Mouse (Mus musculus): ENCODE results near the gene Lmcd1. TPM values are rescaled to one million over a fixed set of nuclear protein-coding genes. Genes with fewer than 3 reads are reported as not detected.

The Lmcd1 gene
- polyA plus RNA-seq, 1 experiment from 2014 or later = 17.9 TPM

DNA sequence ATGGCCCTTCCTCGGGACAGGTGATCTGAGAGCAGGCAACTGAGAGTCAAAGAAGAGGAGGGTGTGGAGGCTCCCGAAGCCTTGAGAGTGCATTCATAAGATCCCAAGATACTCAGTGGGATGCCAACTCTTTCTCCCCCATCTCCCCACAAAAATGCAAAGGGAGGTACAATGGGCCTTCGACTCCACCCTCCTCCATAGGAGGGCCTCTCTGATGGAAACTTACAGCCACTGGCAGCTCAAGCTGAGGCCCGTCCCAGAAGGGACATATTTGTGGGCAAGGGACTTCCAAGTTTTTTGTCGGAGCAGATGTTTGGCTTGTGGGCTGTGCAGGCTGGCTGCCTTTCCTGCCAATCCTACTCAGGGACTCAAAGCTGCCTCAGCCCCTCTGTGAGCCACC lies 47.1 kb downstream of the Lmcd1 start:
- no peaks in the 10 kb centered on the region for H3K4me1 ChIP-seq (replicated peaks; ENCODE audit: control insufficient read depth, insufficient read depth, low read length)
- H3K27me3 ChIP-seq (replicated peaks; ENCODE audit: control insufficient read depth, insufficient read depth, low read length) = no peaks in the 10 kb centered on the region
- H3K4me3 ChIP-seq (ENCODE audit: low read depth, low read length) = no peak overlapping the region
- no peak overlapping the region for H3K9ac ChIP-seq (ENCODE audit: low read length)
- 47% methylated on average over 5 of the region's 5 CpGs for WGBS
- DNase-seq (ENCODE audit: low spot score) (no peak), ATAC-seq (replicated peaks; ENCODE audit: low FRiP score, low TSS enrichment, low read depth) (no peak)
- no peaks in the 10 kb centered on the region for H3K36me3 ChIP-seq (ENCODE audit: control insufficient read depth, insufficient read depth, low read length)
- no peaks in the 10 kb centered on the region for H3K9me3 ChIP-seq (ENCODE audit: control insufficient read depth, low read length)
- no peak overlapping the region for H3K4me2 ChIP-seq (ENCODE audit: low read length)
- no peak overlapping the region for H3K27ac ChIP-seq (ENCODE audit: low read depth)

DNA sequence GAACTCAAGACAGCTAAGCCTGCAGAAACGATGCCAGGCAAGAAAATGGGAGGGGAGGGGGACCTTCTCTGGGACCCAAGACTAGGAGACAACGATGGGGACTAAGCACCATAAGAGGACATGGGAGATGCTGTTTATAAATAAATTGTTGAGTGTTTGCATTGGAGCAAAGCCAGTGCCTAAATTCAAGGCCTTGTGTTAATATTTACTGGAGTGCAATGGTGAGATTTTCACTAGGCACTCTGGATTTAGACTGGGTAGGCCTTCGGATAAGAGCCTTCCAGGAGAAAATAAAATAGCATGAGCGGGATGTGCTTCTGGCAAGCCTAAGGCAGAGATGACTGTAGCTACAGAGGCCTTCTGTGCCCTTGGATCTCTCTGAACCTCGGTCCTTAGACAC lies 49.4 kb downstream of the Lmcd1 start:
- DNase-seq (ENCODE audit: low spot score) (no peak), ATAC-seq (replicated peaks; ENCODE audit: low FRiP score, low TSS enrichment, low read depth) (no peak)
- Histone ChIP-seq H3K4me3 (ENCODE audit: low read depth, low read length) (no peak overlapping the region), H3K27me3 (replicated peaks; ENCODE audit: control insufficient read depth, insufficient read depth, low read length) (no peaks in the 10 kb centered on the region), H3K36me3 (ENCODE audit: control insufficient read depth, insufficient read depth, low read length) (no peaks in the 10 kb centered on the region), H3K4me2 (ENCODE audit: low read length) (no peak overlapping the region), H3K9me3 (ENCODE audit: control insufficient read depth, low read length) (no peaks in the 10 kb centered on the region), H3K27ac (ENCODE audit: low read depth) (no peak overlapping the region), H3K4me1 (replicated peaks; ENCODE audit: control insufficient read depth, insufficient read depth, low read length) (no peaks in the 10 kb centered on the region), H3K9ac (ENCODE audit: low read length) (no peak overlapping the region)
- WGBS = 80% methylated on average over 5 of the region's 5 CpGs

- 84% methylated on average over 3 of the region's 3 CpGs for WGBS
These were observed 51.7 kb downstream of the Lmcd1 start for GRCm38 (mm10) chr6:112325213-112325612.

GRCm38 (mm10) chr6:112327793-112328192 lies 54.2 kb downstream of the Lmcd1 start:
- H3K4me3 ChIP-seq (ENCODE audit: low read depth, low read length) = no peak overlapping the region
- no peaks in the 10 kb centered on the region for H3K4me1 ChIP-seq (replicated peaks; ENCODE audit: control insufficient read depth, insufficient read depth, low read length)
- H3K9me3 ChIP-seq (ENCODE audit: control insufficient read depth, low read length) = no peaks in the 10 kb centered on the region
- H3K4me2 ChIP-seq (ENCODE audit: low read length) = no peak overlapping the region
- no peaks in the 10 kb centered on the region for H3K36me3 ChIP-seq (ENCODE audit: control insufficient read depth, insufficient read depth, low read length)
- no peak for DNase-seq (ENCODE audit: low spot score)
- no peak overlapping the region for H3K9ac ChIP-seq (ENCODE audit: low read length)
- no peaks in the 10 kb centered on the region for H3K27me3 ChIP-seq (replicated peaks; ENCODE audit: control insufficient read depth, insufficient read depth, low read length)
- no peak overlapping the region for H3K27ac ChIP-seq (ENCODE audit: low read depth)
- 71% methylated on average over 5 of the region's 5 CpGs for WGBS
- no peak for ATAC-seq (replicated peaks; ENCODE audit: low FRiP score, low TSS enrichment, low read depth)

More at GRCm38 (mm10) chr6:112325213-112325612, 51.7 kb downstream of the Lmcd1 start:
- Histone ChIP-seq H3K4me2 (ENCODE audit: low read length) (no peak overlapping the region), H3K4me1 (replicated peaks; ENCODE audit: control insufficient read depth, insufficient read depth, low read length) (no peaks in the 10 kb centered on the region), H3K36me3 (ENCODE audit: control insufficient read depth, insufficient read depth, low read length) (no peaks in the 10 kb centered on the region), H3K9ac (ENCODE audit: low read length) (no peak overlapping the region), H3K27ac (ENCODE audit: low read depth) (no peak overlapping the region), H3K27me3 (replicated peaks; ENCODE audit: control insufficient read depth, insufficient read depth, low read length) (no peaks in the 10 kb centered on the region), H3K9me3 (ENCODE audit: control insufficient read depth, low read length) (no peaks in the 10 kb centered on the region), H3K4me3 (ENCODE audit: low read depth, low read length) (no peak overlapping the region)
- no peak for DNase-seq (ENCODE audit: low spot score)
- no peak for ATAC-seq (replicated peaks; ENCODE audit: low FRiP score, low TSS enrichment, low read depth)

DNA sequence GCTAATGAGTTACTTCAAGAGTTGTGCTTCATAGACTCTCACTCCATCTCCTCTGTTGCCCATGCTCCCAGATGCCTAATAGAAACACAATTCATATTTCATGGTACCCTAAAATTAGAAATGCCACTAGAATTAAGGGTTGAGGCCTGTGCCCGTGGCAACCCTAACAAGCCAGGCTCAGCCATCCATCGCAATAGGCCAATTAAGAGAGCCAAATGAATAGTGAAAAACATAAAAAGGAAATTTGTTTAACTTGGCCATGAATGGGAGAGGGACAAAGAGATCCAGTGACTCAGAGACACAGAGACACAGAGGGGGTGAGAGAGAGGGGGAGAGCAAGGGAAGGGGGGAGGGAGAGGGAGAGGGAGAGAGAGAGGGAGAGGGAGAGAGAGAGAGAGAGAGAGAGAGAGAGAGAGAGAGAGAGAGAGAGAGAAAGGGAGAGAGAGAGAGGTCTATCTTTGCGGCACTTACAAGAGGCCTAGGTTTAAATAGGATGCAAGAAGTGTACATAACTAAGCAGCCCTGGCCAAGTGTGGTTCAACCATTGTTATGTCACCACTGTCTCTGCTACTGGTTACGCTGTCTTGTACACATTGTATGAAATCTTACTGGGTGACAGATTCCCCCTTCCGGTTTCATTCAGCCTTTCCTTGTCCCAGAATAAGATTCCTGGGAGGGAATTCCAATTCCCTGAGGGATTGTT lies 57.1 kb downstream of the Lmcd1 start:
- Histone ChIP-seq H3K4me1 (replicated peaks; ENCODE audit: control insufficient read depth, insufficient read depth, low read length) (no peaks in the 10 kb centered on the region), H3K9ac (ENCODE audit: low read length) (no peak overlapping the region), H3K27ac (ENCODE audit: low read depth) (no peak overlapping the region), H3K36me3 (ENCODE audit: control insufficient read depth, insufficient read depth, low read length) (no peaks in the 10 kb centered on the region), H3K4me2 (ENCODE audit: low read length) (no peak overlapping the region), H3K27me3 (replicated peaks; ENCODE audit: control insufficient read depth, insufficient read depth, low read length) (no peaks in the 10 kb centered on the region), H3K9me3 (ENCODE audit: control insufficient read depth, low read length) (no peaks in the 10 kb centered on the region), H3K4me3 (ENCODE audit: low read depth, low read length) (no peak overlapping the region)
- DNase-seq (ENCODE audit: low spot score) = no peak
- 82% methylated on average over 5 of the region's 5 CpGs for WGBS
- no peak for ATAC-seq (replicated peaks; ENCODE audit: low FRiP score, low TSS enrichment, low read depth)

DNA sequence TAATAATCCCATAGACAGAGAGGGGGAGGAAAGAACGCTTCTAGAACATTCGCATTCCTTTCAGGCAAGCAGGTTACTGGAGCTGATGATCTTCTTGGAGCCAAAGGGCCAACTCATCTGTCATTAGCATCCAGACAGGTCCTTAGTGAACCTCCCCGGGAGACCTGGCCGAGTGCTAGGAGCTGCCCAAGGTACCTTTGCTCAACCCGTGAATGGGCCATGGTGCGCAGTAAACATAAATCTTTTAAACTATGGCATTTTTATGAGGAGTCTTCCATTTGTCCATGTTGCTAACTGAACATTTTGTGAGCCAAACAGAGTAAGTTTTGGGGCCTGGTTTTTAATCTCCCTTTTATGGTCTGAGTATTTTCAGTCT lies 57.7 kb downstream of the Lmcd1 start:
- Histone ChIP-seq H3K4me1 (replicated peaks; ENCODE audit: control insufficient read depth, insufficient read depth, low read length) (no peaks in the 10 kb centered on the region), H3K4me3 (ENCODE audit: low read depth, low read length) (no peak overlapping the region), H3K27me3 (replicated peaks; ENCODE audit: control insufficient read depth, insufficient read depth, low read length) (no peaks in the 10 kb centered on the region), H3K36me3 (ENCODE audit: control insufficient read depth, insufficient read depth, low read length) (no peaks in the 10 kb centered on the region), H3K9me3 (ENCODE audit: control insufficient read depth, low read length) (no peaks in the 10 kb centered on the region), H3K9ac (ENCODE audit: low read length) (no peak overlapping the region), H3K27ac (ENCODE audit: low read depth) (no peak overlapping the region), H3K4me2 (ENCODE audit: low read length) (no peak overlapping the region)
- WGBS = 43% methylated on average over 6 of the region's 6 CpGs
- no peak for ATAC-seq (replicated peaks; ENCODE audit: low FRiP score, low TSS enrichment, low read depth)
- no peak for DNase-seq (ENCODE audit: low spot score)

DNA sequence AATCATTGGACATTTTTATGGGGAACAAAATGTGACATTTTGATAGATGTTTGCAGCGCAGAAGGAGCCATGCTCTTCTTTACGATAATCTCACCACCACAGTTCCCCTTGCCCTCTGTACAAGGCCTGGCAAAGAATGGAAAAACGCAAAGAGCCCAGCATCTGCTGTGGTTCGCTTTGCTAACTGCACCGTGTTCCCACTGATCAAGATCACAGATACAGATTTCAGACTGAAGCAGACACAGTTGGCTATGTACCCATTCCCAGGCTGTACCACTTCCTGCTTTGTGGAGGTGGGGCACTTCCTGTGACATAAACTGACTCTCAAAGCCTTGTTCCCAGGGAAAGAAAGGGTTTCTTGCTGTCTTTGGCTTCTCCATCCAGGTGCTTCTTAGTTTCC lies 60.4 kb downstream of the Lmcd1 start:
- Histone ChIP-seq H3K4me3 (ENCODE audit: low read depth, low read length) (no peak overlapping the region), H3K9ac (ENCODE audit: low read length) (no peak overlapping the region), H3K9me3 (ENCODE audit: control insufficient read depth, low read length) (no peaks in the 10 kb centered on the region), H3K4me1 (replicated peaks; ENCODE audit: control insufficient read depth, insufficient read depth, low read length) (no peaks in the 10 kb centered on the region), H3K4me2 (ENCODE audit: low read length) (no peak overlapping the region), H3K27ac (ENCODE audit: low read depth) (no peak overlapping the region), H3K27me3 (replicated peaks; ENCODE audit: control insufficient read depth, insufficient read depth, low read length) (no peaks in the 10 kb centered on the region), H3K36me3 (ENCODE audit: control insufficient read depth, insufficient read depth, low read length) (no peaks in the 10 kb centered on the region)
- no peak for DNase-seq (ENCODE audit: low spot score)
- no peak for ATAC-seq (replicated peaks; ENCODE audit: low FRiP score, low TSS enrichment, low read depth)
- WGBS = 81% methylated on average over 5 of the region's 5 CpGs

DNA sequence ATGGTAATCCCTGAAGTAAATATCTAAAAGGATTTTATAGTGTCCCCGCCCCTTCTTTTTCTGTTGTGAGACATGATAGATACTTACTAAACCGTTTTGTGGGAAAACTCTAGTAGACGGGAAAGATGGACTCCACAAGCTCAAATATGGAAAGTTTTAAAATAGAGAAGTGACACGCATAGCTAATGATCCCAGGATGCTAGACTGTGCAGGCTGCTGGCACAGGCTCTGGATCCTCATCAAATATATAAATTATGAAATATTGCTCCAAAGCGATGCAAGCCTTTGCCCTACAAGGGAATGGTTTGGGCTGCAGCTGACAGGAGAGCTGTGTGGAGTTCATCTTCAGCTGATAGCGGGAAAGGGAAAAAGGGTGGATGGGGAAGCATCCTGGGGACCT lies 64.1 kb downstream of the Lmcd1 start:
- 73% methylated on average over 6 of the region's 6 CpGs for WGBS
- H3K36me3 ChIP-seq (ENCODE audit: control insufficient read depth, insufficient read depth, low read length) = no peaks in the 10 kb centered on the region

GRCm38 (mm10) chr6:112339016-112339415 lies 65.5 kb downstream of the Lmcd1 start:
- ATAC-seq (replicated peaks; ENCODE audit: low FRiP score, low TSS enrichment, low read depth) = no peak
- H3K27me3 ChIP-seq (replicated peaks; ENCODE audit: control insufficient read depth, insufficient read depth, low read length) = no peaks in the 10 kb centered on the region
- no peaks in the 10 kb centered on the region for H3K9me3 ChIP-seq (ENCODE audit: control insufficient read depth, low read length)
- no peak overlapping the region for H3K4me2 ChIP-seq (ENCODE audit: low read length)
- H3K9ac ChIP-seq (ENCODE audit: low read length) = no peak overlapping the region
- no peak overlapping the region for H3K27ac ChIP-seq (ENCODE audit: low read depth)
- H3K4me3 ChIP-seq (ENCODE audit: low read depth, low read length) = no peak overlapping the region
- 80% methylated on average over 4 of the region's 4 CpGs for WGBS
- no peak for DNase-seq (ENCODE audit: low spot score)
- no peaks in the 10 kb centered on the region for H3K4me1 ChIP-seq (replicated peaks; ENCODE audit: control insufficient read depth, insufficient read depth, low read length)
- no peaks in the 10 kb centered on the region for H3K36me3 ChIP-seq (ENCODE audit: control insufficient read depth, insufficient read depth, low read length)

More for the DNA sequence above, 64.1 kb downstream of the Lmcd1 start:
- Histone ChIP-seq H3K27ac (ENCODE audit: low read depth) (no peak overlapping the region), H3K4me2 (ENCODE audit: low read length) (no peak overlapping the region), H3K4me3 (ENCODE audit: low read depth, low read length) (no peak overlapping the region), H3K27me3 (replicated peaks; ENCODE audit: control insufficient read depth, insufficient read depth, low read length) (no peaks in the 10 kb centered on the region), H3K9me3 (ENCODE audit: control insufficient read depth, low read length) (no peaks in the 10 kb centered on the region), H3K4me1 (replicated peaks; ENCODE audit: control insufficient read depth, insufficient read depth, low read length) (no peaks in the 10 kb centered on the region), H3K9ac (ENCODE audit: low read length) (no peak overlapping the region)
- DNase-seq (ENCODE audit: low spot score) = no peak
- no peak for ATAC-seq (replicated peaks; ENCODE audit: low FRiP score, low TSS enrichment, low read depth)
